In genomic region chr10:39628799-39629517, GRCm38 (mm10) we compare ENCODE assay signal across 11 mouse cellular contexts. TPM values are rescaled to one million over a fixed set of nuclear protein-coding genes. Genes with fewer than 3 reads are reported as not detected.
A peak's percentile ranks its signal among the peaks of the same experiment; 100 is the strongest.
DNase-seq lines count a peak whose midpoint lies in the region; ATAC-seq and TF ChIP-seq lines count a peak whose summit lies in the region.
"Had no signal": no experiment of that assay in that cellular context is flagged by ENCODE, and none has a peak within 500 bp of the region (broad histone marks: within the 10 kb centered on the region; RNA-seq: fewer than 3 reads in every experiment).

No protein-coding gene starts in this region.

- no peak for ATAC-seq in heart, embryonic 16.5 days (replicated peaks; ENCODE audit: extremely low read depth, insufficient read depth, low FRiP score)
- peak; percentile 41; the same call in 1 of the 2 replicates for ATAC-seq in midbrain, embryonic 13.5 days
- ATAC-seq in midbrain, embryonic 11.5 days (ENCODE audit: low FRiP score): no peak
- ATAC-seq in hindbrain, postnatal 0 days: no peak

- WGBS in heart, embryonic 16.5 days: 46% methylated on average over 10 of the region's 10 CpGs
- 28% methylated on average over 10 of the region's 10 CpGs for WGBS in midbrain, embryonic 13.5 days
- 38% methylated on average over 10 of the region's 10 CpGs for WGBS in midbrain, embryonic 11.5 days
- 34% methylated on average over 10 of the region's 10 CpGs for WGBS in hindbrain, postnatal 0 days

- no peak overlapping the region for H3K4me2 ChIP-seq in heart, embryonic 16.5 days (ENCODE audit: low read depth, low read length)
- H3K4me2 ChIP-seq in midbrain, embryonic 13.5 days (replicated peaks): no peak overlapping the region
- H3K4me2 ChIP-seq in midbrain, embryonic 11.5 days: no peak overlapping the region
- H3K4me2 ChIP-seq in hindbrain, postnatal 0 days (ENCODE audit: low read depth, low read length): no peak overlapping the region
- H3K4me2 ChIP-seq: limb, embryonic 13.5 days had no signal

- intact Hi-C loops in heart, postnatal 14 days (cut with DNase I): no loop called here

- H3K4me1 ChIP-seq in heart, embryonic 16.5 days (ENCODE audit: control insufficient read depth, insufficient read depth, low read length): peaks cover 45% of the 10 kb centered on the region
- peaks cover 54% of the 10 kb centered on the region for H3K4me1 ChIP-seq in midbrain, embryonic 13.5 days (replicated peaks)
- H3K4me1 ChIP-seq in midbrain, embryonic 11.5 days (ENCODE audit: control insufficient read depth, insufficient read depth, low read length): peaks cover 8% of the 10 kb centered on the region
- H3K4me1 ChIP-seq in hindbrain, postnatal 0 days (ENCODE audit: insufficient read depth, low read length): peaks cover 22% of the 10 kb centered on the region

- peak overlapping the region; percentile 71 for H3K27ac ChIP-seq in heart, embryonic 16.5 days (ENCODE audit: low read length)
- peak overlapping the region; percentile 51; the same call in 1 of the 2 replicates for H3K27ac ChIP-seq in midbrain, embryonic 13.5 days
- H3K27ac ChIP-seq in midbrain, embryonic 11.5 days (ENCODE audit: low read depth, low read length): no peak overlapping the region
- peak overlapping the region; percentile 41 for H3K27ac ChIP-seq in hindbrain, postnatal 0 days

- H3K36me3 ChIP-seq in heart, embryonic 16.5 days (ENCODE audit: control insufficient read depth, insufficient read depth): peaks cover 13% of the 10 kb centered on the region
- H3K36me3 ChIP-seq in midbrain, embryonic 13.5 days: no peaks in the 10 kb centered on the region
- H3K36me3 ChIP-seq in midbrain, embryonic 11.5 days (ENCODE audit: control insufficient read depth, insufficient read depth, low read length): no peaks in the 10 kb centered on the region
- no peaks in the 10 kb centered on the region for H3K36me3 ChIP-seq in hindbrain, postnatal 0 days (ENCODE audit: insufficient read depth, low read length)
- H3K36me3 ChIP-seq: limb, embryonic 13.5 days had no signal

- no peak overlapping the region for H3K4me3 ChIP-seq in heart, embryonic 16.5 days (ENCODE audit: low read length)
- H3K4me3 ChIP-seq in midbrain, embryonic 13.5 days (replicated peaks): no peak overlapping the region
- H3K4me3 ChIP-seq in midbrain, embryonic 11.5 days (ENCODE audit: low read depth, low read length): no peak overlapping the region
- no peak overlapping the region for H3K4me3 ChIP-seq in hindbrain, postnatal 0 days (ENCODE audit: low read length)
- H3K4me3 ChIP-seq: limb, embryonic 13.5 days had no signal

- H3K9me3 ChIP-seq in heart, embryonic 16.5 days (replicated peaks; ENCODE audit: control insufficient read depth, low read length): no peaks in the 10 kb centered on the region
- no peaks in the 10 kb centered on the region for H3K9me3 ChIP-seq in midbrain, embryonic 13.5 days
- H3K9me3 ChIP-seq in midbrain, embryonic 11.5 days (ENCODE audit: control insufficient read depth, low read length): no peaks in the 10 kb centered on the region
- no peaks in the 10 kb centered on the region for H3K9me3 ChIP-seq in hindbrain, postnatal 0 days (ENCODE audit: low read length)
- H3K9me3 ChIP-seq: limb, embryonic 13.5 days had no signal

- no peak for TF ChIP-seq CTCF in hindbrain, postnatal 0 days (IDR thresholded peaks at IDR 0.05; ENCODE audit: low read depth)

- no peak overlapping the region for H3K9ac ChIP-seq in heart, embryonic 16.5 days (ENCODE audit: low read length)
- 0 out of 2 replicates have a peak overlapping the region, but pooled peaks have one; percentile 15 for H3K9ac ChIP-seq in midbrain, embryonic 13.5 days (replicated peaks)
- no peak overlapping the region for H3K9ac ChIP-seq in midbrain, embryonic 11.5 days (ENCODE audit: low read length)
- peak overlapping the region; percentile 33 for H3K9ac ChIP-seq in hindbrain, postnatal 0 days (replicated peaks; ENCODE audit: low read length)
- H3K9ac ChIP-seq: limb, embryonic 13.5 days had no signal

- H3K27me3 ChIP-seq in heart, embryonic 16.5 days (ENCODE audit: control insufficient read depth, insufficient read depth, low read length): no peaks in the 10 kb centered on the region
- H3K27me3 ChIP-seq in midbrain, embryonic 13.5 days: no peaks in the 10 kb centered on the region
- no peaks in the 10 kb centered on the region for H3K27me3 ChIP-seq in midbrain, embryonic 11.5 days (ENCODE audit: control insufficient read depth, insufficient read depth, low read length)
- H3K27me3 ChIP-seq in hindbrain, postnatal 0 days (ENCODE audit: insufficient read depth, low read length): no peaks in the 10 kb centered on the region
- H3K27me3 ChIP-seq: limb, embryonic 13.5 days had no signal

- no peak for DNase-seq in heart, postnatal 14 days
- no peak for DNase-seq in midbrain, embryonic 11.5 days (ENCODE audit: low spot score, missing footprints)
- DNase-seq in hindbrain, postnatal 0 days (ENCODE audit: low spot score): peak; percentile 31
- DNase-seq in left cerebral cortex, adult 11 months (ENCODE audit: low spot score): no peak
- DNase-seq in layer of hippocampus, adult 9-10 months (ENCODE audit: low spot score): no peak
- DNase-seq: cerebellum, postnatal 25 days; gastrocnemius, postnatal 14 days; right cerebral cortex, adult 18-20 months had no signal

RNA-seq across cellular contexts. Expression of gene Traf3ip2, which starts 16.2 kb away (rescaled TPM):
- 10.7 and 12.5 TPM in 2 replicates for polyA plus RNA-seq in heart, embryonic 16.5 days (2015; fragmentation: Nextera tagmentation; extraction: Ambion mirVana)
- 1 to 10 TPM; 5.3 to 6.8 TPM for total RNA-seq in heart, postnatal 14 days (2021)
- polyA plus RNA-seq in midbrain, embryonic 13.5 days (2015; fragmentation: Nextera tagmentation; extraction: Ambion mirVana): 4.1 and 5.9 TPM in 2 replicates
- polyA plus RNA-seq in midbrain, embryonic 11.5 days (2014; fragmentation: Nextera tagmentation; extraction: Ambion mirVana): 3.9 TPM in 2 replicates
- 5.3 and 9.6 TPM in 2 replicates for total RNA-seq in hindbrain, postnatal 0 days (2014; rRNA removed)
- polyA plus RNA-seq in hindbrain, postnatal 0 days (2015; fragmentation: Nextera tagmentation; extraction: Ambion mirVana): 5.7 and 6.2 TPM in 2 replicates

Comparison
In these comparisons a context has a peak if more than half of its experiments do, and no peak if none do; other contexts are left out.
1. H3K9ac ChIP-seq: peak in midbrain, embryonic 13.5 days (single experiment) and hindbrain, postnatal 0 days (single experiment); none in heart, embryonic 16.5 days (single experiment) and midbrain, embryonic 11.5 days (single experiment).